Mouse (Mus musculus): ENCODE measurements at regions not wholly inside any gene's neighbourhood (a gene's known extent, or its start where the extent isn't known, plus 50 kb on each side); places are given as distances from the start of the nearest gene placed in this dataset.
"Not testable (repeated sequence)": the region's sequence is repeated elsewhere in the genome, so short reads cannot be mapped to it uniquely, and the experiment has no call there.

DNA sequence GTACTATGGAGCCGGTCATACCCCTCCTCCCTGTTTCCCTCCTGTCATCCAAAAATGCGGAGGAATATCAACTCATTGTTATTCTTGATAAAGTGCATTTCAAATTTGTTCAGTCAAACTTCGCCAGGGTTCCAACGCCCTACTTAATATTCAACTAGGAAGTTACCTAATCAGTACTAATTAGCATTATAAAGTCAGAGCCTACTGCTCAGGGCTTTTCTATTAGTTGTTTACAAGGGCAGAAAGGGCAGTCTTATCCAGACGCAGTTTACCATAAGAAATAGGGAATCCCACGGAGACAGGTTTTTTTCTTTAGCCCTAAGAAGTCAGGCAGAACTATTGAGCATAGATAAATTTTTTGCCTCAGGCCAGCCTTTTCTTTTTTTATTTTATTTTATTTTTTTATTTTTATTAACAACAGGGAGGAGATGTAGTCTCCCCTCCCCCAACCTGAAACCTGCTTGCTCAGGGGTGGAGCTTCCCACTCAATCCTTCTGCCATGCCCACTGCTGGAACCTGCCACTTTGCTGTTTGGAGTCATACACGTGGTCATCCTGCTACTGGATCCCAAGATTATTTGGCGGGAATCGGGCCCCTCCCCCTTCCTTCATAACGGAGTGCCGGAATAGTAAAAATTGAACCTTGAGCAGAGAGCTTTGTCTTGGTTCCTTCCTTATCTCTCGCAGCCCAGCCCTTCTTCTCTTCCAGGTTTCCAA, 632.9 kb downstream of the Cypt12 start:
- H3K27ac ChIP-seq; H3K27me3 ChIP-seq (ENCODE audit: poor library complexity, severe bottlenecking); H3K36me3 ChIP-seq (replicated peaks); H3K9me3 ChIP-seq; DNase-seq (ENCODE audit: extremely low spot score, low spot score); H3K4me1 ChIP-seq; H3K4me3 ChIP-seq: not testable (repeated sequence)
- WGBS, result 59% methylated on average over 12 of the region's 12 CpGs

DNA sequence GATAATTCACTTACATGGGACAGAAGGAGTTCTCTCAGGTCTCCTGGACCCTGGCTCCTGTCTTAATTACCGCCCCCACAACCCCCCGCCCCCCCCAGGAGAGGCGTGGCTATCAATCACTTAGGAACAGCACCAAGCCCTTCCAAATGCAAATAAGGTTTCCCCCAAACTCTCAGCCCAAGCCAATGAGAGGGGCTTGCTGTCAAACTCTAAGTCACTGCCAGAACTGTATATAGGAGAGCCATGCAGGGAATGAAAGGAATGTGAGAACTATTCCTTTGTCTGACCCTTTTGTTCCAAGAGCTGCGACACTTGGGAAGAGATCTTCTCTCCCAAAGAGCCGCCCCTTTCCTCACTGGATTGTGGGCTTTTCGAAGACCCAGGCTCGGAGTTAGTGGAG, 672.4 kb downstream of the Cypt12 start:
- Histone ChIP-seq H3K9me3 (no peaks in the 10 kb centered on the region), H3K27ac (peak overlapping the region; percentile 54; the same call in 1 of the 2 replicates), H3K4me3 (no peak overlapping the region), H3K27me3 (ENCODE audit: poor library complexity, severe bottlenecking) (no peaks in the 10 kb centered on the region), H3K36me3 (replicated peaks) (no peaks in the 10 kb centered on the region), H3K4me1 (peaks cover 34% of the 10 kb centered on the region)
- 23% methylated on average over 7 of the region's 7 CpGs for WGBS
- DNase-seq (ENCODE audit: extremely low spot score, low spot score), result no peak

DNA sequence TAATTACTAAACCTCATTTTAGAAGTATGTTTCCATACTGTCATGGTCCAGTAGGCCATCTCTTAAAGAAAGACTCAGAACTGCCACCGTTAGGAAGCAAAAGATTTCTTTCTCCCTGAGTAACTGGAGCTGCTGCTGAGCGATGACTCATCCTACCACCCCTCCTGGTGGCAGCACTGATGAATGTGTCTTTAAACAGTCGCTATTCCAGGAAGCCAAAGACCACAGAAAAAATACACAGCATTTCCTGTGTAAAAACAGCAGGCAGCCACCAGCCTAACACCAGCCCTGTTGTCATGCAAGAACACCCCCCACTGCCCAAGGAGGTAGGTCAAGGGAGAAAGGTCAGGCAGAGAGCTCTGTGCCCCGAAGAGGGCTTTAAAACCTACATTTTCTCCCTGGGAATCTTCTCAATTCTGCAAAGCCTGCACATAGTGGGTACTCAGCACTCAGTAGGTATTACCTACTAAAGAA, 675.7 kb downstream of the Cypt12 start:
- Histone ChIP-seq H3K27ac (peak overlapping the region; percentile 83), H3K4me3 (peak overlapping the region; percentile 51; the same call in 1 of the 2 replicates)

DNA sequence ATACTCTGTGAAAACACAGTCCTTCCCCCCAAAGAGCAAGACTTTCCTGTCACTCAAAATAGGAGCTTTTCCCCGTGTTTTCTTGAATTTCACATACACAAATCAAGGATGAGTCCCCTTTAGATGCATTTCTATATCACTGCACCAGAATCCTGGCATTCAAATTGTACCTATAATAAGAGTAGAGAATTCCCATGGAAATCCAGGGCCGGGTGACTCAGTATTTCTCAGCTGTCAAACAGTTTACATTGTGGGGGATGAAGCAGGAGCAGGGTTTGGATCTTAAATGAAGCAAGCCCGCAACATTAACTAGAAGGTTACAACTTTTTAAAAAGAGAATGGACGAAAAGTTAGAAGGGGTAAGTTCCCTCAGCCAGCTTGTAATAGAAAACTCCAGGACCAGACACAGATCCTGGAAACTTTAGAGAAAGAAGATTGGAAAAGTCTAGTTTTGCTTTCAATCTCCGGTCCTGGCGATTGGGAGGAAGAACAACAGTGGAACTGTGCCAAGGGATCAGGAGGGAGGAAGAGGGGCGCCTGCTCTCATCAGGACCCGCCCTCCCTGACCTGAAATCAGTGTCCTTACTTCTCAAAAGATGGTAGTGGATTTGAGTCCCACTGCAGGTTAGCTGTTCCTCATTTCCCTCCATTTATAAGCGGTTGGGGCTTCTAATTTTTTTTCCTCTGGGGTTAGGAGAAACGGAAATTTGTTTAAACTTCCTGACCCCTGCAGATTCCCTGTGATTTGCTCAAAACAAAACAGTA, 676.4 kb downstream of the Cypt12 start:
- peaks cover 51% of the 10 kb centered on the region for H3K4me1 ChIP-seq
- H3K27ac ChIP-seq, result peak overlapping the region; percentile 83
- DNase-seq (ENCODE audit: extremely low spot score, low spot score), result peak; percentile 25
- H3K36me3 ChIP-seq (replicated peaks), result no peaks in the 10 kb centered on the region
- peak overlapping the region; percentile 51 for H3K4me3 ChIP-seq
- H3K27me3 ChIP-seq (ENCODE audit: poor library complexity, severe bottlenecking), result peaks cover 20% of the 10 kb centered on the region
- H3K9me3 ChIP-seq, result no peaks in the 10 kb centered on the region
- WGBS, result 3% methylated on average over 10 of the region's 10 CpGs

More for the DNA sequence above, 675.7 kb downstream of the Cypt12 start:
- Histone ChIP-seq H3K36me3 (replicated peaks) (no peaks in the 10 kb centered on the region), H3K27me3 (ENCODE audit: poor library complexity, severe bottlenecking) (peaks cover 20% of the 10 kb centered on the region), H3K4me1 (peaks cover 51% of the 10 kb centered on the region), H3K9me3 (no peaks in the 10 kb centered on the region)
- peak; percentile 32 for DNase-seq (ENCODE audit: extremely low spot score, low spot score)
- 0% methylated on average over 4 of the region's 4 CpGs for WGBS

DNA sequence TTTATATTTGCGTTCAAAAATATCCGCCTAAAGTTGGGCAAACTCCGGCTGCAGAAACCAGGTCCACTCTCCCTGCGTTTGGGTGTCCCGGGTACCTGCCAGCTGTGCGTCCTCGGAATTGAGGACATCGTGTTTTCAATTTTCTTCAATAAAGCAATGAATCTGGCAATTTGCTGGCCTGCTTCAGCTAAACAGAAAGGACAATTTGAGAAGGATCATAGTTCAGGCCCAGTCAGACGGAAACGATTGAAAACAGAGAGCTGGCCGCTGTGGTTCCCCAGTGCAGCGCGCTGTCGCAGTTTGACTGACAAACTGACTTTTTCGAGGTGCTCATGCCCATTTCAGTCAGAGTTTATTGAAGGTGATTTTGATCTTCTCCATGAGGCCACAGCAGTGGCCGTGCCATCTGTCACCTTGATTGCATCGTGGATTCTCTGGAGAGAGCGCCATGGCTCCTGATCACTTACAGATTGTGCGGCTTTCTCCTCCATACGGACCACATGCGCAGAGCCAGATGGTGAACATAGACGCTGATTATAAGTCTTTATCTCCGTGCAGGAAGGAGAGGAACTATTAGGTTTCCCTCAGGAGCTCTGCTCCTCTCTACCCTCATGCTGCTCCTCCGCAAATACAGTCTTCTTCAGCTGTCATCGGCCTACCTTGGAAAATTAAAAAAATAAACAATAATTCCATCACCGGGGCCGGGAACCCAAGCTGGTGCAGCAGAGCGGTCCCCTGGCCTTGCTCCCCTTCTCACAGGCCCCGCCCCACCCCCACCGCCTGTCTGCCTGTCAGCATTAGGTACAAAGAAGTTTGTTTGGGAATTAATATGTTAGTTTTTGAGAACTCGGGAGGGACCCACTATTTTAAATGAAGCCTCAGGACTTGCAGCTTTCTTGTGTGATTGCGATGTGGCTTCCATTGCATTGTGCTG, 677.5 kb downstream of the Cypt12 start:
- H3K36me3 ChIP-seq (replicated peaks), result no peaks in the 10 kb centered on the region
- 1% methylated on average over 32 of the region's 32 CpGs for WGBS
- peaks cover 48% of the 10 kb centered on the region for H3K4me1 ChIP-seq
- H3K27ac ChIP-seq, result peak overlapping the region; percentile 83
- DNase-seq (ENCODE audit: extremely low spot score, low spot score), result peak; percentile 71
- peaks cover 20% of the 10 kb centered on the region for H3K27me3 ChIP-seq (ENCODE audit: poor library complexity, severe bottlenecking)
- H3K4me3 ChIP-seq, result peak overlapping the region; percentile 51
- no peaks in the 10 kb centered on the region for H3K9me3 ChIP-seq

DNA sequence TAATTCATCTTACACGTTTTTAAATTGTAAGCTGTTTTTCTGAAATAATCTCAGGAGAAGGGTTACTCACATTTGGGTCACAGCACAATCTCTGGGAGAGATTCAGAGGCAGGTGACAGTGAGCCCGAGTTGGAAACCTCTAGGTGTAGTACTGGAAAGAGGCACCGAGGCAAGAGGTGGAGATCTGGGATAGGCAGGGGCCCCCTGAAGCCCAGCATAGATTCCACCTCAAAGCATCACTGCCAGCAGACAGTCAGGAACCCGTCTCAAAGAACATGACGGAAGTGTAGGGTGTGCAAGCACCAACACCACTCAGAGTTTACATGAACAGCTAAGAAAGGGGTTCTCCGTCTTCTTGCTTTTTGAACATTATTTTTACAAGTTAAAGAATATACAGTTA, 678.2 kb downstream of the Cypt12 start:
- Histone ChIP-seq H3K4me3 (peak overlapping the region; percentile 51; the same call in 1 of the 2 replicates), H3K4me1 (peaks cover 43% of the 10 kb centered on the region), H3K36me3 (replicated peaks) (no peaks in the 10 kb centered on the region), H3K27ac (peak overlapping the region; percentile 83; the same call in 1 of the 2 replicates), H3K9me3 (no peaks in the 10 kb centered on the region), H3K27me3 (ENCODE audit: poor library complexity, severe bottlenecking) (peaks cover 20% of the 10 kb centered on the region)
- 34% methylated on average over 6 of the region's 6 CpGs for WGBS
- DNase-seq (ENCODE audit: extremely low spot score, low spot score), result no peak

DNA sequence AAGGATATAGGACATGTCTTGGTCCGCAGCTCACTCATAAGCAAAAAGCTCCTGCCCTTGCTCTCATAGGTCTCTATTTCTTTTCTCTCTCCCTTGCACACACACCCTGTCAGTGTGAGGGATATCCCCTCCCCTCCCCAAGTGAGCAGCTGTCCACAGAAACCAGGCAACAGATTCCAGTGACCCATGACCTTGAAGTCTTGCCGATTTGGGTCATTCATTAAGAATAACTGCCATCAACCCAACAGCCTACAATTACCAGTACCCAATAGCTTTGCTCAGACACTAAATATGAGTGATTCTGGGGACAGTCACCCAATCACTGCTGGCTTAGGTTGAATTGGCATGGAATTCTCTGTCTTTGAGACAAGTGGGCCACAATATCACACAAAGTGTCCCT, 678.6 kb downstream of the Cypt12 start:
- Histone ChIP-seq H3K4me1 (peaks cover 43% of the 10 kb centered on the region), H3K27ac (no peak overlapping the region), H3K9me3 (no peaks in the 10 kb centered on the region), H3K27me3 (ENCODE audit: poor library complexity, severe bottlenecking) (peaks cover 20% of the 10 kb centered on the region), H3K36me3 (replicated peaks) (no peaks in the 10 kb centered on the region), H3K4me3 (no peak overlapping the region)
- WGBS, result 70% methylated on average over 2 of the region's 2 CpGs
- no peak for DNase-seq (ENCODE audit: extremely low spot score, low spot score)

DNA sequence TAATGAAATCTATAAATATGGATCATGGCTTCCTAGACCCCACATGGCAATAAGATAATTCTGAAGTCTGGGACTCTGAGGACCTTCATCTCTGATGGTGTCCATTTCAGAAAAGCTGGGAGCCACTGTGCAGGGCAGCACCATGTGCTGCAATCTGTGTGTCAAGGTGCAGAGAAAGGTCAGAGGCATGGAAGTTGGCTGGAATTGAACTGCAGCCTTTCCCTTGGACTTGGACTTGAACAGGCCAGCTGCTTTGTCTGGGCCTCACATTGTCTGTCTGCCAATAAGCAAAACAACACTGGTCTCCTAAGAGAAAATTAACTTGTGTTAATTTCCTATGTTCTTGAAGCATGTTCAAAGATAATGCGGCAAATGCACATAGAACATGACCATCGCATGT, 681.0 kb downstream of the Cypt12 start:
- Histone ChIP-seq H3K4me1 (peaks cover 31% of the 10 kb centered on the region), H3K9me3 (no peaks in the 10 kb centered on the region), H3K4me3 (no peak overlapping the region), H3K36me3 (replicated peaks) (no peaks in the 10 kb centered on the region), H3K27ac (no peak overlapping the region), H3K27me3 (ENCODE audit: poor library complexity, severe bottlenecking) (peaks cover 20% of the 10 kb centered on the region)
- 92% methylated on average over 2 of the region's 2 CpGs for WGBS
- DNase-seq (ENCODE audit: extremely low spot score, low spot score), result no peak

DNA sequence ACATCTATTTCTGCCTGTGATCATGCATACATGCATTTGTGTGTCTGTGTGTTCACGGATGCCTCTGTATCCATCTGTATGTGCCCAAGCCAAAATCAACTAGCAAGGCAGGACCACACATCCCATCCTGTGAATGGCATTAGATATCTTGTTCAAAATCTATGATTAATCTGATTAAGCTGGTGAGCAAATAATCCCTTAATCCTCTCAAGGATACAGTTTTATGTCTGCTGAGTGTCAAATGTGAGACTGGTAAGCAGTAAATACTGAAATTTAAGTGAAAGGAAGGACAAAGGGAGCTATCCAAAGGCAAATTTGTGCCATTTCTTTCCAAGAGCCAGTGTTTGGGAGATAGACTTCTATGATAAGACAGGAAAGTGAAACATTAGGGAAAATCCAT, 683.4 kb downstream of the Cypt12 start:
- 79% methylated on average over 1 of the region's 1 CpGs for WGBS
- Histone ChIP-seq H3K27me3 (ENCODE audit: poor library complexity, severe bottlenecking) (peaks cover 16% of the 10 kb centered on the region), H3K4me3 (no peak overlapping the region), H3K27ac (no peak overlapping the region), H3K36me3 (replicated peaks) (no peaks in the 10 kb centered on the region), H3K4me1 (peaks cover 7% of the 10 kb centered on the region; the same call in 1 of the 2 replicates), H3K9me3 (no peaks in the 10 kb centered on the region)
- no peak for DNase-seq (ENCODE audit: extremely low spot score, low spot score)

DNA sequence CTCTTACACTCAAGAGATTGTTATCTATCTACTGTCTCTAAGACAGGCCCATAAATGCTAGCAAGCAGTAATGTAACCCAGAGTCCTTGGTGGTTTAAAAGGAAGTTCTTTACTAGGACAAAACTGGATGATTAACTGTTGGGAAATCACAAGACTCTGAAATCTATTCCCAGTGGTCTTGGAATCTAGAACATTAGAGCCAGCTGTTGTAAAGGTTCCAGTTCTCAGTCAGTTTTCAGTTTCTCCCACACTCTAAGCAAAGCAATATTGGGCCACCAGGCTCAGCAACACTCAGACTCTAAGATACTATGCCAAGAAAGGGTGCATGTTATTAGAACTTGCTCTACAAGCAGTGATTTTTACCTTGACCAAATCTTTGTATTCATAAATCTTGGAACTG, 686.6 kb downstream of the Cypt12 start:
- Histone ChIP-seq H3K27me3 (ENCODE audit: poor library complexity, severe bottlenecking) (no peaks in the 10 kb centered on the region), H3K4me3 (no peak overlapping the region), H3K4me1 (no peaks in the 10 kb centered on the region), H3K36me3 (replicated peaks) (no peaks in the 10 kb centered on the region), H3K27ac (no peak overlapping the region), H3K9me3 (no peaks in the 10 kb centered on the region)
- no peak for DNase-seq (ENCODE audit: extremely low spot score, low spot score)

DNA sequence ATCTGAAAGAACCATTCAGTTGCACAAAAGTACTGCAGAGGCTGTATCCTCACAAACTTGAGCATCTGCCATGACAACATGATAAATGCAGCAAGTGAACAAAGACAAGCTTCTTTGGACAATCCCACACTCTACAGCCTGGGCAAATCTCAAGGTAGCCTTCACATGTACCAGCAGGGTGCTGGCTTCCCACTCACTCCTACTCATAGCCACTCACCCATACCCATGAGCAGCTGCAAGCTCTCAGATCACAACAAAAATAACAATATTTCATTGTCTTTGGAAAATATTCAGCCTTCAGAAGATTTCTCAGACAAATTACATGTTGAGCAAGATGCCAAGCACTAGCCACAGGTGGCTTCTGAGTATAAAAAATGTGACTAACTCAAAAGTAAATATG, 689.3 kb downstream of the Cypt12 start:
- Histone ChIP-seq H3K4me3 (no peak overlapping the region), H3K27me3 (ENCODE audit: poor library complexity, severe bottlenecking) (no peaks in the 10 kb centered on the region), H3K27ac (no peak overlapping the region), H3K4me1 (no peaks in the 10 kb centered on the region), H3K9me3 (no peaks in the 10 kb centered on the region), H3K36me3 (replicated peaks) (no peaks in the 10 kb centered on the region)
- DNase-seq (ENCODE audit: extremely low spot score, low spot score), result no peak

DNA sequence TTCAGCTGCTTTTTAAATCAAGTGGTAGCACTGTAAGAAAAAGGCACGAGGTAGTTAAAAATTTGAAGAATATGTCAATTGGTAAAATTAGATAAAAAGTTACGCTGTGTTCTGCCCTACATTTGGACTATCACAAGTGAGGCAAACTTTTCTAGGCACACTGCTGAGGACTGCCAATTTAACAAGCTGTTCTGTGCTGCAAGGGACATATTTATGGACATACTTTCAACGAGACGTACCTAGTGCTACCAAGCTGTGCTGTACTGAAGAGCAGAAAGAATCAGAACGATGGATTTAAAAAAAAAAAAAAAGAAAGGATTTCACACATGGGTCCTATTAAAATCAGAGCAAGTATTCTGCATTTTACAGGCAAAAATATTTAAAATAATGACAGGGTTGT, 692.1 kb downstream of the Cypt12 start:
- no peak overlapping the region for H3K4me3 ChIP-seq
- H3K4me1 ChIP-seq, result no peaks in the 10 kb centered on the region
- H3K27ac ChIP-seq, result no peak overlapping the region
- DNase-seq (ENCODE audit: extremely low spot score, low spot score), result no peak
- no peaks in the 10 kb centered on the region for H3K9me3 ChIP-seq
- 92% methylated on average over 5 of the region's 5 CpGs for WGBS
- H3K36me3 ChIP-seq (replicated peaks), result no peaks in the 10 kb centered on the region
- no peaks in the 10 kb centered on the region for H3K27me3 ChIP-seq (ENCODE audit: poor library complexity, severe bottlenecking)
